Comparison of ENCODE assay signal across 8 mouse cellular contexts in genomic region chr12:118457493-118458408, GRCm38 (mm10).
A peak's percentile ranks its signal among the peaks of the same experiment; 100 is the strongest.
DNase-seq lines count a peak whose midpoint lies in the region; ATAC-seq and TF ChIP-seq lines count a peak whose summit lies in the region.

No protein-coding gene starts in this region.

- peak; percentile 68 for DNase-seq in ES-E14 (ENCODE audit: low read depth, low spot score)
- peak; percentile 5 for DNase-seq in c-Kit-positive CD71-positive TER-119-negative erythroid progenitor cells, embryonic 14.5 days (ENCODE audit: low read depth)
- DNase-seq in forebrain, embryonic 14.5 days (ENCODE audit: low spot score) = peak; percentile 88
- peak; percentile 77 to 79 for DNase-seq in layer of hippocampus, postnatal 14 days (ENCODE audit: low spot score in 2 of 2)
- peak; percentile 68 for DNase-seq in lung, postnatal 10 days
- DNase-seq in right cerebral cortex, adult 18-20 months = peak; percentile 64

- H3K4me1 ChIP-seq in ES-E14 (ENCODE audit: control insufficient read depth in 2 of 2, insufficient read depth in 2 of 2, low read length in 2 of 2, poor library complexity in 1 of 2) = no peaks in the 10 kb centered on the region
- no peaks in the 10 kb centered on the region for H3K4me1 ChIP-seq in forebrain, embryonic 14.5 days (ENCODE audit: control insufficient read depth, insufficient read depth, low read length)
- H3K4me1 ChIP-seq in hindbrain, embryonic 13.5 days (replicated peaks) = peaks cover 4% of the 10 kb centered on the region

- no peaks in the 10 kb centered on the region for H3K9me3 ChIP-seq in ES-E14 (ENCODE audit: control insufficient read depth, insufficient read depth, low read depth, low read length)
- H3K9me3 ChIP-seq in forebrain, embryonic 14.5 days (replicated peaks; ENCODE audit: control insufficient read depth, low read length) = no peaks in the 10 kb centered on the region
- H3K9me3 ChIP-seq in hindbrain, embryonic 13.5 days = no peaks in the 10 kb centered on the region

- whole genome bisulfite sequencing in forebrain, embryonic 14.5 days = 6% methylated on average over 36 of the region's 36 CpGs
- WGBS in hindbrain, embryonic 13.5 days = 9% methylated on average over 36 of the region's 36 CpGs

- in situ Hi-C loops in ES-E14 (cut with MboI; ENCODE audit: low sequenced_read_pairs in 2 of 2, unreplicated experiment in 2 of 2) = no loop called here

- 0 out of 2 replicates have a peak, but pooled peaks cover 9% of the 10 kb centered on the region for H3K27me3 ChIP-seq in forebrain, embryonic 14.5 days (replicated peaks; ENCODE audit: control insufficient read depth, insufficient read depth, low read length)
- H3K27me3 ChIP-seq in hindbrain, embryonic 13.5 days = peaks cover 75% of the 10 kb centered on the region

- peak overlapping the region; percentile 36 for H3K4me2 ChIP-seq in forebrain, embryonic 14.5 days (ENCODE audit: low read length)
- H3K4me2 ChIP-seq in hindbrain, embryonic 13.5 days = peak overlapping the region; percentile 48

- no peaks in the 10 kb centered on the region for H3K36me3 ChIP-seq in ES-E14 (ENCODE audit: control insufficient read depth, insufficient read depth, low read length, poor library complexity, severe bottlenecking)
- H3K36me3 ChIP-seq in forebrain, embryonic 14.5 days (ENCODE audit: control insufficient read depth, insufficient read depth, low read length) = no peaks in the 10 kb centered on the region
- no peaks in the 10 kb centered on the region for H3K36me3 ChIP-seq in hindbrain, embryonic 13.5 days

- peak; percentile 93 for ATAC-seq in forebrain, embryonic 14.5 days
- peak; percentile 92 for ATAC-seq in hindbrain, embryonic 13.5 days (ENCODE audit: low FRiP score)
- no peak for ATAC-seq in activated CD4-positive, CD25-positive, alpha-beta regulatory T cell, adult 4 months

- H3K9ac ChIP-seq in ES-E14 (ENCODE audit: insufficient read depth, low read depth, low read length, poor library complexity, severe bottlenecking) = no peak overlapping the region
- H3K9ac ChIP-seq in forebrain, embryonic 14.5 days (ENCODE audit: low read length) = peak overlapping the region; percentile 41
- H3K9ac ChIP-seq in hindbrain, embryonic 13.5 days = no peak overlapping the region

- no peak overlapping the region for H3K27ac ChIP-seq in ES-E14 (ENCODE audit: insufficient read depth, low read depth, low read length, poor library complexity, severe bottlenecking)
- no peak overlapping the region for H3K27ac ChIP-seq in forebrain, embryonic 14.5 days (ENCODE audit: low read depth, low read length)
- H3K27ac ChIP-seq in hindbrain, embryonic 13.5 days = no peak overlapping the region

- H3K4me3 ChIP-seq in ES-E14 (ENCODE audit: insufficient read depth in 1 of 2, low read depth in 1 of 2, low read length in 2 of 2, poor library complexity in 1 of 2, severe bottlenecking in 1 of 2) = peak overlapping the region in 1 of 2 experiments; percentile 8; a peak in 1 of 4 replicates
- peak overlapping the region; percentile 7; the same call in 1 of the 2 replicates for H3K4me3 ChIP-seq in forebrain, embryonic 14.5 days (ENCODE audit: low read depth, low read length)
- H3K4me3 ChIP-seq in hindbrain, embryonic 13.5 days = peak overlapping the region; percentile 26

TF ChIP-seq in ES-E14, 5 proteins besides CTCF, POLR2A, EP300 and RAD21:
- TF ChIP-seq MAFK (IDR thresholded peaks at IDR 0.05; ENCODE audit: insufficient read depth, low read depth, low read length) (no peak), ZC3H11A (IDR thresholded peaks at IDR 0.05; ENCODE audit: borderline replicate concordance, low read depth, low read length) (peak; percentile 67; the same call in 1 of the 2 replicates), ZNF384 (IDR thresholded peaks at IDR 0.05; ENCODE audit: low read depth, low read length) (no peak), CHD2 (IDR thresholded peaks at IDR 0.05; ENCODE audit: low read depth, low read length) (no peak)

Comparison
In these comparisons a context has a peak if more than half of its experiments do, and no peak if none do; other contexts are left out.
1. DNase-seq: peak in every context shown above with its lines; median percentile 88 in forebrain, embryonic 14.5 days; 78 in layer of hippocampus, postnatal 14 days; 68 in ES-E14; 68 in lung, postnatal 10 days; 64 in right cerebral cortex, adult 18-20 months; 5 in c-Kit-positive CD71-positive TER-119-negative erythroid progenitor cells, embryonic 14.5 days.